12 mouse cellular contexts compared by ENCODE assay signal in genomic region chr17:35249451-35250197, GRCm38 (mm10). TPM values are rescaled to one million over a fixed set of nuclear protein-coding genes. Genes with fewer than 3 reads are reported as not detected.
"Had no signal": no experiment of that assay in that cellular context is flagged by ENCODE, and none has a peak within 500 bp of the region (broad histone marks: within the 10 kb centered on the region; RNA-seq: fewer than 3 reads in every experiment).

No protein-coding gene starts in this region.

- H3K27me3 ChIP-seq: limb, embryonic 13.5 days; midbrain, embryonic 15.5 days had no signal

- H3K4me3 ChIP-seq: layer of hippocampus, adult 2 months; limb, embryonic 13.5 days; midbrain, embryonic 10.5 days; midbrain, embryonic 15.5 days had no signal

- H3K4me2 ChIP-seq: limb, embryonic 13.5 days; midbrain, embryonic 15.5 days had no signal

- DNase-seq: kidney, adult 8-10 months; kidney, postnatal 10 days; left cerebral cortex, postnatal 4 days; lung, postnatal 4 days; right cerebral cortex, postnatal 14 days had no signal

- H3K9ac ChIP-seq: limb, embryonic 13.5 days; liver, embryonic 14.5 days; midbrain, embryonic 15.5 days had no signal

- H3K9me3 ChIP-seq: limb, embryonic 13.5 days; midbrain, embryonic 10.5 days; midbrain, embryonic 15.5 days had no signal

- ATAC-seq: lung, postnatal 0 days; midbrain, embryonic 15.5 days had no signal

- H3K27ac ChIP-seq: layer of hippocampus, adult 2 months; limb, embryonic 13.5 days; liver, embryonic 14.5 days; midbrain, embryonic 10.5 days; midbrain, embryonic 15.5 days had no signal

RNA-seq across cellular contexts. Expression of gene Gm16181, which starts 29.0 kb away (rescaled TPM):
- polyA plus RNA-seq: liver, adult 2 months; lung, postnatal 0 days had no signal
